Comparison of ENCODE assay signal across 7 mouse cellular contexts in genomic region chr9:87740667-87741066, GRCm38 (mm10). TPM values are rescaled to one million over a fixed set of nuclear protein-coding genes. Genes with fewer than 3 reads are reported as not detected.
A peak's percentile ranks its signal among the peaks of the same experiment; 100 is the strongest.
DNase-seq lines count a peak whose midpoint lies in the region; ATAC-seq and TF ChIP-seq lines count a peak whose summit lies in the region.

No protein-coding gene starts in this region.

- no peak for TF ChIP-seq POLR2A in testis, adult 2 months (IDR thresholded peaks at IDR 0.05; ENCODE audit: control insufficient read depth, low read depth, low read length)

- H3K4me1 ChIP-seq in E14TG2a.4 (replicated peaks; ENCODE audit: low read depth, low read length), result peaks cover 26% of the 10 kb centered on the region
- peaks cover 8 to 22% of the 10 kb centered on the region in 2 experiments; a peak in 3 of 4 replicates for H3K4me1 ChIP-seq in heart, embryonic 14.5 days (ENCODE audit: control insufficient read depth in 2 of 2, insufficient read depth in 2 of 2, low read length in 2 of 2)
- no peaks in the 10 kb centered on the region for H3K4me1 ChIP-seq in kidney, postnatal 0 days (replicated peaks; ENCODE audit: insufficient read depth, low read length)
- H3K4me1 ChIP-seq in testis, adult 2 months (ENCODE audit: control insufficient read depth, insufficient read depth, low read length), result peaks cover 7% of the 10 kb centered on the region

- 0% methylated on average over 11 of the region's 11 CpGs for WGBS in heart, embryonic 14.5 days
- WGBS in kidney, postnatal 0 days, result 5% methylated on average over 11 of the region's 11 CpGs

- H3K36me3 ChIP-seq in E14TG2a.4 (ENCODE audit: insufficient read depth, low read length), result no peaks in the 10 kb centered on the region
- H3K36me3 ChIP-seq in heart, embryonic 14.5 days (ENCODE audit: control insufficient read depth, insufficient read depth, low read length), result no peaks in the 10 kb centered on the region
- H3K36me3 ChIP-seq in kidney, postnatal 0 days (ENCODE audit: insufficient read depth, low read length), result no peaks in the 10 kb centered on the region
- no peaks in the 10 kb centered on the region for H3K36me3 ChIP-seq in testis, adult 2 months (ENCODE audit: control insufficient read depth, insufficient read depth, low read length)

- ATAC-seq in heart, embryonic 14.5 days (ENCODE audit: insufficient number of reproducible peaks, insufficient read depth, low FRiP score, low read depth), result peak; percentile 56; the same call in 1 of the 2 replicates
- peak; percentile 68; the same call in 1 of the 2 replicates for ATAC-seq in kidney, postnatal 0 days (replicated peaks; ENCODE audit: low FRiP score, low read depth)

- H3K9me3 ChIP-seq in E14TG2a.4 (ENCODE audit: low read length), result no peaks in the 10 kb centered on the region
- no peaks in the 10 kb centered on the region for H3K9me3 ChIP-seq in heart, embryonic 14.5 days (ENCODE audit: control insufficient read depth, low read length)
- H3K9me3 ChIP-seq in kidney, postnatal 0 days (replicated peaks; ENCODE audit: low read length), result no peaks in the 10 kb centered on the region

- peak overlapping the region; percentile 84 for H3K4me2 ChIP-seq in heart, embryonic 14.5 days (ENCODE audit: low read length)
- H3K4me2 ChIP-seq in kidney, postnatal 0 days (ENCODE audit: low read length), result peak overlapping the region; percentile 34; the same call in 1 of the 2 replicates

- peak; percentile 73 for DNase-seq in ES-CJ7 (ENCODE audit: low read depth, low spot score)
- DNase-seq in embryo, embryonic 9.5 days (ENCODE audit: extremely low spot score), result peak; percentile 81
- peak; percentile 71 for DNase-seq in kidney, postnatal 0 days (ENCODE audit: low spot score)
- peak; percentile 21 for DNase-seq in lung, postnatal 36 days

- H3K4me3 ChIP-seq in E14TG2a.4 (replicated peaks; ENCODE audit: low read length), result peak overlapping the region; percentile 73
- H3K4me3 ChIP-seq in heart, embryonic 14.5 days (ENCODE audit: control insufficient read depth in 1 of 2, insufficient read depth in 1 of 2, low read depth in 1 of 2, low read length in 2 of 2), result peak overlapping the region; percentile 42 to 46
- H3K4me3 ChIP-seq in kidney, postnatal 0 days (replicated peaks; ENCODE audit: low read depth, low read length), result no peak overlapping the region; the same call in 1 of the 2 replicates
- H3K4me3 ChIP-seq in testis, adult 2 months (ENCODE audit: control insufficient read depth, low read depth, low read length), result peak overlapping the region; percentile 28; the same call in 1 of the 2 replicates

- 0 out of 2 replicates have a peak overlapping the region, but pooled peaks have one; percentile 67 for H3K9ac ChIP-seq in heart, embryonic 14.5 days (ENCODE audit: low read length)
- H3K9ac ChIP-seq in kidney, postnatal 0 days (ENCODE audit: low read depth, low read length), result no peak overlapping the region

- H3K27ac ChIP-seq in heart, embryonic 14.5 days (replicated peaks in 1 of 2; ENCODE audit: control insufficient read depth in 1 of 2, insufficient read depth in 1 of 2, low read depth in 2 of 2, low read length in 2 of 2), result no peak overlapping the region; a peak in 1 of 4 replicates
- H3K27ac ChIP-seq in kidney, postnatal 0 days, result no peak overlapping the region
- no peak overlapping the region for H3K27ac ChIP-seq in testis, adult 2 months (ENCODE audit: control insufficient read depth, insufficient read depth, low read depth, low read length)

- H3K27me3 ChIP-seq in E14TG2a.4 (ENCODE audit: insufficient read depth, low read length), result peaks cover 77% of the 10 kb centered on the region
- H3K27me3 ChIP-seq in heart, embryonic 14.5 days (ENCODE audit: control insufficient read depth, insufficient read depth, low read length), result peaks cover 79% of the 10 kb centered on the region
- H3K27me3 ChIP-seq in kidney, postnatal 0 days (ENCODE audit: insufficient read depth, low read length), result peaks cover 54% of the 10 kb centered on the region
- peaks cover 9% of the 10 kb centered on the region for H3K27me3 ChIP-seq in testis, adult 2 months (ENCODE audit: control insufficient read depth, insufficient read depth, low read length)

- TF ChIP-seq CTCF in E14TG2a.4 (conservative IDR thresholded peaks at IDR 0.05; ENCODE audit: low read length), result peak; percentile 76
- peak; percentile 76 for TF ChIP-seq CTCF in kidney, postnatal 0 days (IDR thresholded peaks at IDR 0.05; ENCODE audit: low read depth)
- TF ChIP-seq CTCF in testis, adult 2 months (IDR thresholded peaks at IDR 0.05; ENCODE audit: control insufficient read depth, insufficient read depth, insufficient replicate concordance, low read depth, low read length), result peak; percentile 63; the same call in 1 of the 2 replicates

RNA-seq across cellular contexts. Expression of gene Tbx18, which starts 9.6 kb away (rescaled TPM):
- polyA plus RNA-seq in heart, embryonic 14.5 days (2014; fragmentation: Nextera tagmentation; extraction: Ambion mirVana), result 11.6 and 13.2 TPM in 2 replicates
- polyA plus RNA-seq in kidney, postnatal 0 days (2015; fragmentation: Nextera tagmentation; extraction: Ambion mirVana), result 0.84 and 0.89 TPM in 2 replicates
- 0.79 and 1.1 TPM in 2 replicates for polyA plus RNA-seq in testis, adult 2 months (2012; rRNA removed)

Comparison
In these comparisons a context has a peak if more than half of its experiments do, and no peak if none do; other contexts are left out.
1. DNase-seq: peak in every context shown above with its lines; median percentile 81 in embryo, embryonic 9.5 days; 73 in ES-CJ7; 71 in kidney, postnatal 0 days; 21 in lung, postnatal 36 days.